Mouse (Mus musculus) lung, postnatal 14 days (tissue): ENCODE measurements around the gene Ryr3.
A peak's percentile ranks its signal among the peaks of the same experiment; 100 is the strongest.

Source experiments
- DNase-seq: peaks from one replicate; pipeline ENCODE4 v3.0.0; 2021

The Ryr3 gene

DNA sequence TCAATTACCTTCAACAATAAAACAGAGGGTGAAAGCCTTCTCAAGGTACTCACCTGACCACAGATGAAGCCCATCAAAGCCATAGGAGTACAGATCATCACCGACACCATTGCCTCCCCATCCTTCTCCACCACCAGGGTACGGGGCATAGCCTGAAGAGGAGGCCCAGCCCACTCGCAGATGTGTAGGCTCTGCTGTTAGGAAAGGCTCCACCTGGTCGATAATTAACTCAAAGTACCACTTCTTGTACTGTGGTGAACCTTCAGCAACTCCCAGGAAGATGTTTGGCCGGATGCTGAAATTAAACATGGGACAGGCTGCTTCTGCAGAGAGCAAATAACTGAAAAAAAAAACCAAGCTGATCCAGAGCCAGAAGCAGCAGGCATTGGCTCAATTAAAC is 316.1 kb downstream of the Ryr3 start:
- no peak for DNase-seq

DNA sequence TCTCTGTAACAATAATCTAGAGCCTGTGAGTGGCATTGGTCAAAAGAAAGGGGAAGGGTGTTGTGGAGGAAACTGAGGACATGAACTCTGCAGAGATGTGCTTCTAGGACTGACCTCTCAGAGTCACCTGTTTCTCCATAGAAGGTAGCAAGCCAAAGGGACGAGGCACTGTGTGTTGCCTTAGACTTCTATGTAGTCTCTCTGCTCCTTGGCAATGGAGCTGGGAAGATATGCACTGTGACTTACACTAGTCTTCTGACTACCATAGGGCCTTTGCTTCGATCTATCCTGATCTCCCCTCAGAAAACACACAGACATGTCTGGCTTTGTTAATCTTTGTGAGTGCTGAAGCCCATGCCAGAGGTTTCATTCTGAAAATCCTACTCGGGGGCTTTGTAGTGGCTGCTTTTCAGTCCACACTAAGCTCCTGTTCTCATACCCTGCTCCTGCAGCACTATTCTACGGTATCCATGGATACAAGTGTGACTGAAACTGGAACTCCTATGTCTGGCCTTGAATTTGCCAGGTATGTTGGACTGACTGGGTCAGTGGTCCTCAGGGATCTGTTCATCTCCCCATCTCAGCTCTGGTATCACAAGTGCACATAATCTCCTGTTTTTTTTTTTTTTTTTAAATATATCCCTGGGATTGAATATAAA is 332.3 kb downstream of the Ryr3 start:
- DNase-seq, result no peak

DNA sequence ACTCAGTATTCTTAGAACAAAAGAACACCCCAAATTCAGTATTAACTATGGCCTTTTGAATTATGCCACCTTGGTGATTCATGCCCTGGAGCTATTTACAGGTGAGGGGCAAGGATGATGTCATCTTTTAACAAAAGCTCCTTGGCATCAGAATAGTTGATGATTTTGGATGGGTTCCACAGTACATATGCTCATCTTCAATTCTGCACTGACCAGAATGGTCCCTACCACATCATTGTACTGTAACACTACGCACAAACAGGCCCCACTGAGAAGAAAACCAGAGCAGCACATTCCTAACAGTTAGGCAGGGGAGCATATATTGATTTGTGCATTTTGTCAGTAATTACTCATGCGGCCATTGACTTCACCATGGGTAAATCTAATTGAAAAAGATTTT is 335.1 kb downstream of the Ryr3 start:
- no peak for DNase-seq

DNA sequence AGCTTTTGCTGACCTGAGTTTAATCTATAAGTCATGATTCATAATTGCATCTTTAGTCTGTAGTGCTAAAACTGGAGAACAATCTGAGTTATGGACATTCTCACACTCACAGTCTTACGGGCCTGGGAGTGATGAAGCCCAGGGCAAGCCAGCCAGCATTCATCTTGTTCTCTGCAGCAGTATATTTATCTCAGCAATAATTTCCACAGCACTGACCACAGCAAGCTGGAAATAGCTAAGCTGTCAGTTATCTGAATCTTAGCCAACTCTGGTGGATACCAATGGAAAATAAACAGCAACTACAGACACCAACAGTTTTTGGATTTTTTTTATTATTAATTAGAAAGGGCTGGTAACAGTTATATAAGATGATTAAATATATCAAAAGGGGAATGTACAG is 335.5 kb downstream of the Ryr3 start:
- no peak for DNase-seq

DNA sequence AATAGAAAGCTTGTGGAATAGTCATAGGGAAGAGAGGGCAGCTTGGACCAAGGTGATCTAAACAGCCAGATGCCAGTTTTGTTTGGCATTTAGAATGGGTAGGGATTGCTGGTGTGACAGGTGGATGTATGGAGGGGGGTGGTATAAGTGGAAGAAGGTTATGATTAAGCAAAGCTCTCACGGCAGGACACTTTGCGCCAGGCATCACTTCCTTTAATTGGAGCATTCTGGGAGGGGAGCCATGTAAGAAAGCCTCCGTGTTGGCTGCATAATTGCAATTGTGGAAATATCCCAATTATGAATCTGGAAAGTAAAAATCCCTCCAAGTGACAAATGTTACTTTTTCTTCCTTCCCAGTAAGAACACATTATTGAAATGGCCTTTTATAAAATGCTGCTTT is 339.5 kb downstream of the Ryr3 start:
- DNase-seq, result no peak

DNA sequence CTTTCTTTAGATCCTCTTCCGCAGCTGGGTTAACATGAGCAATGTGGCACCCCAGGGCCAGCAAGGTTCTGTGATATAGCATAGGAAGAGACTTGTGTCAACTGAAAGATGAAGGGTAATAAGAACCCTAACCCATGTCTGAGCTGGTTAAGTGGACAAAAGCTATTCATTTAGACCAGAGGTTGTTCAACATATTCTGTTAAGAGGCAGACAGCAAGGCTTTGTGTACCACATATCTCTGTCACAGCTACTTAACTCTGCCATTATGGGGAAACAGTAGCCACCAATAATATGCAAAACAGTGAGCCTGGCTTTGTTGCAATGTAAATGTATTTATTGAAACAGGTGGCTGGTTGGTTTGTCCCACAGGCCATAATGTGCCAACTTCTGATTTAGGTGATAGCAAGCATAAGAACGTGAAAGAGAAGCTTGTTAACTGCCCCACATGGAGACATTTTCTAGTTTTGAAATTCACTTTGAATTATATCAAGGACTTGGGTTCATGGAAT is 350.8 kb downstream of the Ryr3 start:
- no peak for DNase-seq

DNA sequence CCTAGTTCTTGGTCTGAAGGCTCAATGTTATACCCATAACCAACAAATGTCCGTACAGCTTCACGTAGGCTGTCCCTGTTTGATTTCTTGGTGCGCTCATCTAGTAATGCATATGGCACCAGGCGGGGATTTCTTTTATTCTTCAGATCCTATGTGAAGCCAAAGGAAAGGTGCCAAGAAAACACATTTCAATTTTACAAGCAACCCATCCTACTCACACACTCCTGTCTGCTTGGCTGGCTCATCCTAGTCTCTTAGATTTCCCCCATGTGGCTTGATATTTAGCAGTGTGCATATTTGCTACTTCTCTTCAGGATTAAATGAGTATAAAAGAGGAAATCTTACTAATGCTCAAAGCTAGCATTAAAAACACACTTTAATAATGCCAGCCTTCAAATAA is 355.1 kb downstream of the Ryr3 start:
- no peak for DNase-seq

DNA sequence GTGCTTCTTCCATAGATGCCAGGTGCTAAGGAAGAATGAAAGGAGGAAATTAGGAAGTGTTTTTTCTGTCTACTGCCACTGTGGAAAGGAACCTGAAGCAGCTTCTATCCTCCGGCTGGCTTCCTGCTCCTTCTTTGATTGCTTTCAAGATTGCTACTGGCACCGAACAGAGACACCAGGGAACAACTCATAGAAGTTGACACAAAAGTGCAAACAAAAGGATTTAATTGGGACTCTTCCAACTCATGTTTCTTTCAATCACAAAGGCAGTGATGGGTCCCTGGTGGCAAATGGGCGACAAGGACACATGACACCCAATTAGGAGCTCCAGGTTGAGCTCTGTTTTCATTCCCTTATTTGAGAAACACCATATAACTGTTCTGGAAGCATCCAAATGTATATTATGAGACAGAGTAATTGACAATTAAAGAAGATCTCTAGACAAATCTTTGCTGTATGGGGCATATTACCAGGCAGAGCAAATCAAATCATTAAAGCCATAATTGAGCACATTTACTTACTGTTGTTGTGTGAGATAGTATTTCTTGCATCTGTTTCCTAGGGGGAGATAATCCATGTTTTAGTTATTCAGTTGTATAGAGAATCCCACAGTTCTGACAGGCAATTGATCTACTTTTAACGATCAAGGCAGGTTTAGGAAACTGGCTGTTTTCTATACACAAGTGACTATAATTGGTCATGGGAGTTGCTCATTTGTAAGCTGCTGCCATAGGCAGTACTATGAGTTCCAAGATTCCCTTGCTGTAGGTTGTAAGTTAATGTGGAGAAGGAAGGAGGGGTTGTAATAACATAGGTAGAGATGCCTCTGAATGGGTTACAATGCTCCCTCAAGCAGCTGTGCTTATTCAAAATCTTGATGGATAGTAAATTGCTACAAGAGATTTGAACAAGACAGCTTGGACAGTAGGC is 371.0 kb downstream of the Ryr3 start:
- no peak for DNase-seq

DNA sequence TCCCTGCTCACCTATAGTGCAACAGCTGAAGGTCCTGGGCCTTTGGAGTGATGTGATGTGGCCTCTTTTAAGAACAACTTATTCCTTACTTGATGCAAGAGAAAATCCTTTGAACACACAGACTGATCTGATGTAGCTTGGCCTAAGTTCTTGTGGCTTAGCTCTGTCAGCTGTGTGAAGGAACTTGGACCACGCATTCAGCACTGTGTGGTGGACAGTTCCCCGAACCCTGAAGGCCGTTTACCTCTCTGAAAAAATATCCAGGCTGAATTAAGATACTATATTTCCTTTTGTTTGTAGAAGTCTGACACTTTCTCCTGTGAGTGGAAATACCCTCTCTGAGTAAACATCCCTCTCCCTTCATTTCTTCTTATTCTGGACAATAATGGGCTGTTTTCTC is 374.0 kb downstream of the Ryr3 start:
- no peak for DNase-seq

DNA sequence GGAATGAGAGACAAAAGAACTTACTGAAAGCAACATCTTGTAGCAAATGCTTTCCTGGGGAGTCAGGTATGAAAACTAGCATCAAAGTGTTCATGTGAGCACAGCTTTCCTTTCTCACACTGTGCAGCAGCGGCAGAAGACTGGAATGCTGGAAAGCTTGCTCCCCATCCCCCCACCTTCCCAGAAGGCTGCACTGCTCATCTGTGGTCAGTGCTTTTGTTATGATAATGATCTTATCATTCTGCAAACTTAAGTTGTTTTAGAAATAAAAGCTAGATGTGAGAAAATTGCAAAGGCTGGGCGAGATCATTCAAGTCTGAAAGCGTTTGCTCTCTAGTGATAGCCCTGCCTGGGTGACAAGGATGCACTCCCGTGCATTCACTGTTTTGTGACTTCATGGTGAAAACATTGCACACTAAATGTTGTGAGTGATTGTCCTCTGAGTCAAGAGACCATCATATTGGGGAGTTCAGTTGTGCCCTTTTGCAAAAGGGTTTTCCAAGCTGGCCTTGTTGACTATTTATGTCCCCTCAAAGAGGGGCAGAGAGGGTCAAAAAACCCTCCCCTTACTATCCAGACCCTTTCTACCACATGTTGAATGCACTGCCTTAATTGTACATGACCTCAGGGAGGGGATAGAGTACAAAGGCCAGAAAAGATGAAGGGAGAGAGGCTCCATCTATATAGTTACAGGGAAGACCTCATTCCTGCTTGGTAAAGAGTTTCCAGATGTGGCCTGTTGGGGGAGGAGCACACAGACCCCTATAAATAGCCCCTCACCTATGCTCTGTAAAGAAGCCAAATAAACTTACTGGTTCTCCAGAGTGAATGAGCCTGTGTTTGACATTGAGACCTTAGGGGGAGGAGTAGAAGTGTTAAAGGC is 385.2 kb downstream of the Ryr3 start:
- DNase-seq, result no peak

DNA sequence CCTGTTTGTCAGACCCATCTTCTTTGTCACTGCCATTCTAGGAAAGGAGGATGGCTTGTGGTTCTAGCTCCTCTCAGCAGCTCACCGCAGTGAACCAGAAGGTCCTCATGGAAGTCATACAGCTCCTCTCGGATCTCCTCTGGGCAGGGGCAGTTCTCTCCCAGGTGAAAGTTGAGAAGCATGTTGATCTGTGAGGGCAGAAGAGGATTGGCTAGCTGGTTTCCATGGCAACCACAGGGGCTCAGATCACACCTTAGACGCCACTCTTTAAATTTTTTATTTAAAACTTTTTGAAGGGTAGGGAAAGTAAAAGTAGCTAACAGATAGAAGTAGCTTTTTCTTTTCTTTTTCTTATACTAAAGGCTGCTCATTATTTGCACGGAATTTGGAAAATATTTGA is 390.3 kb downstream of the Ryr3 start:
- DNase-seq, result no peak

DNA sequence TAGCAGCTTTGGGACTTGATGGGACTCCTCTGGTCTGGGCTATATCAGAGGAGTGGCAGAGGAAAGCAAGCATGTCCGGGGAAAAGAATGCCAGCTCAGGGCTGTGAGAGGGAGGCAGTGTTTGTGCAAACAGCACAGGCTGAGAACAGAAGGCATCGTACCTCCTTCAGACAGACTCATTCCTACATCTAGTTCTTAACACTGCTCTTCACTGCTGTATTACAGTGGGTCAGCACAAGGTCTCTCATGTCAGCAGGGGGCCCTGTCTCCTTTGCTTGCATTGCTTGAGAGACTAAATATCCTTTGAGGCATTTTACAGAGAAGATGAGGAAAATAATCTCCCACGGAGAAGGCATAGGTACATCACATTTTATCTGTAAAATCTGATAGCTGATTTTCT is 394.2 kb downstream of the Ryr3 start:
- no peak for DNase-seq

DNA sequence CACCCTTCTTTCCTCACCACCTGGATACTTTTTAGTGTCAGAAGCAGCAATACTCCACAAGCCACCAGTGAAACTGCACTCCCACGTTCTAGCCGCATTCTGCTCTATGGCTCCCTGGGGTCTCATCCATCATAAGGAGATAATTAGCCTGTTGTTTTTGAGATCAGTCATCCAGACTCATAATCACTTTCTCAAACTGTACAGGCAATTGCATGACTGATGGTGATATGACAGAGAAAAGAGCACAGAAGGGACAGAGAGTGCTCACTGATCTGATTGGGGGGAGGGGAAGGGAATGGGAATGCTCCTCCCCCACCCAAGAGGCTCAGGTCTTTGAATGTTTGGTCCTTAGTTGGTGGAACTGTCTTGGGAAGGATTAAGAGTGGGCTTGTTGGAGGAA is 397.8 kb downstream of the Ryr3 start:
- no peak for DNase-seq

DNA sequence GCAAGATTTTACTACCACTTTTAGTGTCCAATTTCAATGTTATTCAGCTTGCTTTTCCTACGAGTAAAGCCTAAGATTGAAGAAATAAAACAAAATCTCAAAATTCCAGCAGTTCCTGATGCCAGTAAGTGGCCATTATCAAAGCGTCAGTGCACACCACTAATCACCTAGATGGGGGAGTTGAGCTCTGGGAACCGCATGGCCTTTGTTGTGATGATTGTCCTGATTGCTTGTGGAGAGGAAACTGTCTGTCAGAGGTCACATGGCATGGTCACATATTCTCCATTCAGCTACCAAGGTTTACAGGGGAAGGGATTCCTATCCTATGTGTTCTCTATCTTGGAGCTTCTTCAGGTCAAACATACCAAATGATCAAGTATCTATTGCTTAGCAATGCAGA is 399.9 kb downstream of the Ryr3 start:
- no peak for DNase-seq

DNA sequence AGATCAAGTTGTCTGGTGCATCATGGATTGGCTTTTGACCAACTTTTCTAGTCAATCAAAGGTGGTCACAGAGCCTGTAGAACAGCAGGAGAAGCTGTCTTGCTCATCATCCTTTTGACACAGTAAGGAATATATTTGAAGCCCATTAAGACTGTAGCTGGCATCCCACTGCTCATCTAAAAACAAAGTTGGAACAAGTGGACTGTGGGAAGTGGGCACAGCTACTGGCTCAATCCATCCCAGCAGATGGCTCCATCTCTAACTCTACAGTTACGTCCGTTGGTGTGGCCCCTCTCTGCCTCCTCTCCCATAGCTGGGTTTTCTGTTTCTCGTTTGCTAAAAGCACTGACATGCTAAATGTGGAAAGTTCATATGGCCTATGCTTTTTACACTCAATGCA is 400.9 kb downstream of the Ryr3 start:
- DNase-seq, result no peak

DNA sequence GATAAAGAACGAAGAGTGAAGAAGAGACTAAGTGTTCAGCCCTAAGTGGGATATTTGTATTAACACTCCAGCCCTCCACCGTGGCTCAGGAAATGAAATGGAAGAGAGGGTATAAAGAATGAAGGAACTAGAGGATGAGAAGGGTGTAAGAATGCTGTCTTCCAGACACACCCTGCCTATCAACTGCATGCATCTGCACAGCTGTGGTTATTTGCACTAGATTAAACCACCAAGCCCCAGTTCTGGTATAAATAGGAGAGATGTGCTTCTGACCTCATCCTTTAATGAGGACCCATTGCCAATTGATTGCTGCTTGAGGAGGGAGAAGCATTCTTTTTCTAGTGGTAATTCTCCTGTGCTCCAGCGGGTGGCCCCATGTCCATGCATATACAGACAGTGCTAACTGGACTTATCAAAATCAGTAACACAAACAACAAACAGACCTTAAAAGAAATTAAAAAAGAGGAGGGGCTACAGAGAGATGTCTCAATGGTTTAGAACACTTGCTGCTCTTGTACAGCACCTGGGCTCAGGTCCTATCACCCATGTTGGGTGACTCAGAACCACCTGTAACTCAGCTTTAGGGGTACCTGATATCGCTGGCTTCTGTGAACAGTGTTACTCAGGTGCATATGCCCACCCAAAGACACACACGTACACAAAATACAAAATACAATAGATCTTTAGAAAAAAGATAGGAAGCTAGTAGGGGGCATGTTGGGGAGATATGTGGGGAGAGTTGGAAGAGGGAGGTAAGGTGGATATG is 404.1 kb downstream of the Ryr3 start:
- DNase-seq, result no peak

DNA sequence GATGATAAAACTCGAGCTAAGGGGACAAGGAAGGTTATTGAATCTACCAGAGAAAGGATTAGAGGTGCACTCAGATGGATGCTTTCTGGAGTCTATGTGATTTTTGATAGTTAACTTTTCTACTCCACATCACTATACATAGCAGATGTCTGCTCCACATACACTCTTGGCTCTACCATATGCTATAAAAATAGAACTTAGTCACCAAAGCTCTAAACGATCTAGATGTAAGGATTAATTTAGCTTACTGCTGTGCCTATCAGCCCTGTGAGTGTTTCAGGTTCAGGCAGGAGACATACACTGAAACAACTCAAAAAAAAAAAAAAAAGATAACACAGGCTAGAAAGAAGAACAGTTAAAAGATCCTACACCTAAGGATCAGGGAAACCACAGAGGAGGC is 410.9 kb downstream of the Ryr3 start:
- DNase-seq, result no peak

DNA sequence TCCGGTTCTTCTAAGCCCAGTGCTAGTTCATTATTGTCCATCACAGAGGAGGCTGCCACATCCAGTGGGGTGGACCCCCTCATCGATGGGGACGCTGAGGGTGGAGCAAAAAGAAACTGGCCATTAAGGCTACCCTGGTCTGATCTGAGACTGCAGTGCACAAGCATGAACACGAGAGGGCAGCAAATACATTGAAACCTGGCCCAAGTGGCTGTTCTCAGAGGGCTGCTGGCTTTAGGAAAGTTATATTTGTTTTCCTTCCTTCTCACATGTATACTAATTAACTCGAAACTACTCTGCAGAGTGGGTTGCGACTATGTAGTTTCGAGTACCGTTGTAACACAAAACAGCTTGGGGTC is 416.9 kb downstream of the Ryr3 start:
- DNase-seq, result peak; percentile 59

DNA sequence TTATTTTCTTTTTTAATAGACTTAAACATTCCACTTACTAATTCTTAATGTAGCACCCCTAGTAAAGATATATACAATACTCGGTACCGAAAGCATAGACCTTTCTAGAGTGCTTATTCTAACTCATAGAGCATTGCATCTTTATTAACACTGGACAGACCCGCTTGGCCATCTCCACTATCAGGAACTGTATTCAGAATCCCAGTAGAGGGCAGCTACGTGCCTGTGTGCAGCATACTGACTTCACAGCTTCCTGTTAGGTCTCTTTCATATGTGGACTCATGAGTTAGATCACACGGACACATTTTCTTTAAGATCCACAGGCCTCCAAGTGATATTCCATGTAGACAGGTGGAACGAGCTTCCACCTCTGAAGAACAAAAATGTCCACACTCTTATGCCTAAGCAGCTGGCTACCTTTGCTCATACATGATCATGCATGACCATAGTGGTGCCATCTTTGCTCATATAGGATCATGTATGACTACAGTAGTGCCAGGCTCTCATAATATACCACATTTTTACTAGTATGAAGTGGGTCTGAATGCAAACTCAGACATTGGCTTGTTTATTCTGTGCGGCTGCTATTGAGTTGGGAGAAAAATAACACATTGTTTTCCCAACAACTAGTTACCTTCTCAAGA is 417.4 kb downstream of the Ryr3 start:
- no peak for DNase-seq

DNA sequence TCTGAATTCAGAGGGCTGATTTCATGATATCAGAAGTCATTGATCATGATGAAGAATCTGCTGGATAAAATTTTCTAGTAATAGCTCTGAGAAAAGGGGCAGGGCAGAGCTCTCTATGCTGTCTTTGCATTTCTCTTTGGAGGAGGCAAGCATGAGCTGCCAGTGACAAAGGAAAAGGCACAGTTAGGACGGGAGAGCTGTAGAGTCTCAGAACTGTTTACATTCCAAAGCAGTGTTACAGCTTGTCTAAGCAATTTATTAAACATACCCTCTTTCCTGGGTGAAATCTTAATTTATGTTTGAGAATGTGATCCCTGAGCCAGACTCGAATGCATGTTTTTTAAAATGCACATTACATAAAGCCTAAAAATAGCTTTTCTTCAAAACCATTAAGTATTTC is 435.3 kb downstream of the Ryr3 start:
- no peak for DNase-seq

DNA sequence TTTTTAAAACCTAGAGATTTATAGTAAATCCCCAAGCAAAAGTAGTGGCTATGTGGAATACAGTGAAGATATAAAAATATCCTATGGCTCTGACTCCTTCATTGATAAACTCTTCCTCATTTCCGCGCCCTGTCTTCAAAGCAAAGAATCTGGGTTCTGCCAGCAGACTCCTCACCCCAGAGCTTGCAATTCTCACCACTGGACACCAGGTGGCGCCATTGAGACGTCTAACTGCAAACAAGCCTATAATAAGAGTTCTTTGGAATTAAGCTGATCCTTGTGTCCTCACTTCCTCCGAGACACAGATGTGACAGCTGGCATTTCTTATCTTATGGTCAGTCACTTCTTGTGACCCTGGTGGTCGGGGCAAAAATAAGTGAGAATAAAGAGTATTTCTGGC is 442.1 kb downstream of the Ryr3 start:
- peak; percentile 72 for DNase-seq

DNA sequence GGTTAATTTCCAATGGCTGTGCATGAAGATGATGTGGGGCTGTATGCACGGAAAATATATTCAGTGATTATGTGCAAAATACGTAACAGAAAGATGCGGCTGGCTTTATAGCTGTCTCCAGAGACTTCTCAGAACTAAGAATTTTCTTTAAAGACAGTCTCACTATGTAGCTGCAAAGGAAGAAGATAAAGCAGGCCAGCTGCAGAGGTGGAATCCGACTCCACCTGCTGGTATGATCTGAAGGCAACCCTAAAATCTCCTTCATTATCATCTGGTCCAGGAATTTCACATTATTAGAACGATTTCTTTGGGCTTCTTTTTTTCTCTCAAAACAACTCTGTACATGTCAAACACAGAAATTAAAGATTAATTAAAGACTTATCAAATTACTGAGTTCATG is 449.2 kb downstream of the Ryr3 start:
- no peak for DNase-seq
